Mouse (Mus musculus) cerebellum, adult 18-20 months (tissue): ENCODE measurements around the gene Utp11.

Source experiments
- DNase-seq, 2 experiments: peaks; one replicate each; pipeline ENCODE4 v3.0.0; 2021

Gene Utp11

GRCm38 (mm10) chr4:124670232-124670631 lies 23.2 kb downstream of the Utp11 start:
- no peak for DNase-seq

DNA sequence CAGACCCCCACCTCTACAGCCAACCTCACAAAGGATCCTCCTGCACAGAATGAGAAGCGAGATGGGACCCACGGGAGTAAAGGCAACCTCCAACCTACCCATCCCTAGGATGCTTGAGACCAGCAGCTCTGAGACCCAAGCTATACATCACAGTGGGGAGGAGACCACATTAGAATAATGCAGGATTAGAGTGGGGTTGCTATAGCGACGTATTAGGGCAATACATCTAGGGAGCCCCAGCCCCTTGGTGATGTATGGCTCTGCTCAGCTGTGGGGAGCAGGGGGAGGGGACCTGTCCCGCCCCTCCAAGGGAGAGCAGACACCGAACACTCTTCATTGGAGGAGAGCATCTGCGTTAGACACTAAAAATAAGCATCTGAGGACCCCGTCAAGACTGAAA lies 25.3 kb downstream of the Utp11 start:
- no peak for DNase-seq

DNA sequence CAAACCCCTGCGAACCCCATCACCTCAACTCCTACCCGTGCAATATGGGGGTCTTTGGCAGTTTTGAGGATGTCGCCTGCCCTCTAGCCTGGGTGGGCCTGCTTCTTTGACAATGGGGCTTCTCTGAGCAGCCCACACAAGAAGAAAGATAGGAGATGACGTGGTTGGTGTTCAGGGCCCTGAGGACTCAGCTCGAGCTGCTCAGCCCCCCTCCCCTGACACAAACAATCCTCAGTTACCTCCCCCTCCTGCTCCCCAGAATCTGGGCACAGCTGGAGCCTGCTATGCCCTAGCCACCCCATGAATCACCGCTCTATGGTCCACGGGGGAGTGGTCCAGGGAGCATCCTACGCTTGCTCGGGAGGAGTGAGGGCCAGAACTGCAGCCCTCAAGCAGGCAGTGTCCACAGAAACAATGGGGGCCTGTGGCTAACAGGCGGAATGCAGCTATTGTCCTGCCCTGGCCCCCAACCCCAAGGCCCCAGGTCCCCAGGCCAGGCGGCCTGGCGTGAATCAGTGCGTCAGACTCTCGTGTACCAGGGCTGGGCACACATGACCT lies 25.8 kb downstream of the Utp11 start:
- DNase-seq, result no peak

GRCm38 (mm10) chr4:124664604-124665003 lies 28.8 kb downstream of the Utp11 start:
- DNase-seq, result no peak

- DNase-seq, result no peak
Measured at GRCm38 (mm10) chr4:124664185-124664584, 29.2 kb downstream of the Utp11 start.

- DNase-seq, result no peak
Measured at GRCm38 (mm10) chr4:124663034-124663433, 30.4 kb downstream of the Utp11 start.

- DNase-seq, result no peak
Measured at GRCm38 (mm10) chr4:124660603-124661002, 32.8 kb downstream of the Utp11 start.

GRCm38 (mm10) chr4:124659251-124660217 lies 33.9 kb downstream of the Utp11 start:
- DNase-seq, result peak in 1 of 2 experiments; percentile 22

DNA sequence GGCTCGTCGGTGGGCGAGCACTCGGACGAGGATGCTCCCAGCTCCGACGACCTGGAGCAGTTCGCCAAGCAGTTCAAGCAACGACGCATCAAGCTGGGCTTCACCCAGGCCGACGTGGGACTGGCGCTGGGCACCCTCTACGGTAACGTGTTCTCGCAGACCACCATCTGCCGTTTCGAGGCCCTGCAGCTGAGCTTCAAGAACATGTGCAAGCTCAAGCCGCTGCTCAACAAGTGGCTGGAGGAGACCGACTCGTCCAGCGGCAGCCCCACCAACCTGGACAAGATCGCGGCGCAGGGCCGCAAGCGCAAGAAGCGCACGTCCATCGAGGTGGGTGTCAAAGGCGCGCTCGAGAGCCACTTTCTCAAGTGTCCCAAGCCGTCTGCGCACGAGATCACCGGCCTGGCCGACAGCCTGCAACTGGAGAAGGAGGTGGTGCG lies 35.0 kb downstream of the Utp11 start:
- DNase-seq, result peak in 1 of 2 experiments; percentile 14

DNA sequence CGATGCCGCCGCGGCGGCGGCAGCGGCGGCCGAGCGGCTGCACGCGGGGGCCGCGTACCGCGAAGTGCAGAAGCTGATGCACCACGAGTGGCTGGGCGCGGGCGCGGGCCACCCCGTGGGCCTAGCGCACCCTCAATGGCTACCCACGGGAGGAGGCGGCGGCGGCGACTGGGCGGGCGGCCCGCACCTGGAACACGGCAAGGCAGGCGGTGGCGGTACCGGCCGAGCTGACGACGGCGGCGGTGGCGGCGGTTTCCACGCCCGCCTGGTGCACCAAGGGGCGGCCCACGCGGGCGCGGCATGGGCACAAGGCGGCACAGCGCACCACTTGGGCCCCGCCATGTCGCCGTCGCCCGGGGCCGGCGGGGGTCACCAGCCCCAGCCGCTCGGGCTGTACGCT lies 35.6 kb downstream of the Utp11 start:
- peak in 1 of 2 experiments; percentile 28 for DNase-seq

DNA sequence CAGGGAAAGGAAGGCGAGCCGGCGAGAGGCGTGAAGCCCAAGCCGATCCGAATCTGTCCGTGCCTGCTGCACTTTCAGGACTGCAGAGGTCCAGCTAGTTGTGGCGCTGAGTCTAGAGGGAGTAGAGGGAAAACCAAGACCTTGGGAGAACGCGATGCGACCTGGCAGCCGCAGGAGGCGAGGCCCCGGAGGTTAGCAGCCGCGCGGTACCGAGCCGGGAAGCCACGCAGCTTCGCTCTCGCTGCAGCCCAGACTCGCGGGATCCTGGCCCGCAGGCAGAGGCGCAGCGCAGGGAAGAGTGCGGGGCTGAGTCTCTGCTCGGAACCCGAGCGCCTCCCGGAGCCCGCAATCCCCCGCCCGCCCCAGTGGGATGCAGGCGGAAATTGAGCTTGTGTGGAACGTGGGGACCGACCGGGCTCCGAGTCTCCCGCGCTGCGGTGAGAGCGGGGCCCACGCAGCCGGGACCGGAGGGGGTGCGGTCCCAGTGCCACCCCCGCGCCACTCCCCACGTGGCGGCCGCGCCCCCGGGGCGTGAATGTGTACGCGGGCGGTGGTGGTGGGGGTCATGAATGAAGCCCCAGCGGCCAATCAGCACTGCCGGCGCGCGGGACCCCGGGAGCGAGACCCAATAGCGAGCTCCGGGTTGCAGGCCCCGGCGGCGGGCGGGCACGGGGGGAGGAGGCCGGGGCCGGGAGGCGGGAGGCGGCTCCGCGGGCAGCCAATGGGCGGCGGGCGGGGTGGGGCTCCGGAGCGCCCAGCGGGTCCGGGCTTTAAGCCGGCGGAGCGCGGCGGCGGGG lies 36.3 kb downstream of the Utp11 start:
- peak; percentile 55 to 70 for DNase-seq

DNA sequence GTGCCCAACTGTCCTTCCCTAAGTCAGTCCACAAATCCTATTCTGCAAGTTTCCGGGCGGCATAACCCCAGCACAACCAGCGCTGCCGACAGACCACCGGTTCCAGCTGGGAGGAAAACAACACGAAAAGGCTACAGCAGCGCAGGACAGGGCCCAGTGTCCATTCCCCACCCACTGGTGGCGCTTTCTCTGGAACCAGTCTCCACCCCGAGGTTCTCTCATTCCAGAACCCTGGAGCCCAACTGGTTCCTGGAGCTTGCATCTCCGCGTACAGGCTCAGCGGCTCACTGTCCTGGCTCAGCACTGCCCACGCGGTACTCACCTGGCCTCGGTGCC lies 36.9 kb downstream of the Utp11 start, which contains the start of gene Pou3f1:
TSS of gene Pou3f1 (plus strand) at position 290 of the 336 bp plus-strand sequence.
- peak in 1 of 2 experiments; percentile 31 for DNase-seq

- no peak for DNase-seq
Measured at GRCm38 (mm10) chr4:124652886-124653285, 40.5 kb downstream of the Utp11 start.

- no peak for DNase-seq
Measured at GRCm38 (mm10) chr4:124647909-124648308, 45.5 kb downstream of the Utp11 start.

GRCm38 (mm10) chr4:124646591-124646990 lies 46.8 kb downstream of the Utp11 start:
- no peak for DNase-seq

- DNase-seq, result no peak
Measured at GRCm38 (mm10) chr4:124644974-124645433, 48.4 kb downstream of the Utp11 start.

DNA sequence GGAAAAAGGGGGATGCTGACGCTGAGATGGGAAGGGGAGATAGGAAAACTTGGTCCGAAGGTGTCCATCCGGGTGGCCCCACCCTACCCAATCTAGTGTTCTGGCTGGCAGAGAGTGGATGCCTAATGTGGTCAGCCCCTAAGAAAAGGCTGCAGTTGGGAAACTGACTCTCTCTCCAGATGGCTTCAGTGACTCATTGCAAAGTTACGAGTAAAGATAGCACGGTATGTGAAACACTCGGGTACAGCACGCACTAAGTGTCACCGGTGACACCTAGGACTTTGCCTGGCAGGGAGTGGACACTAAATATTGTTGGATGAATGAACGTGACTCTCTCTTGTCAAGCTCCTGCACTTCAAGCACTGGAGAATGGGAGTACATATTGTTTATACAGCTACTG lies 49.5 kb downstream of the Utp11 start:
- no peak for DNase-seq

DNA sequence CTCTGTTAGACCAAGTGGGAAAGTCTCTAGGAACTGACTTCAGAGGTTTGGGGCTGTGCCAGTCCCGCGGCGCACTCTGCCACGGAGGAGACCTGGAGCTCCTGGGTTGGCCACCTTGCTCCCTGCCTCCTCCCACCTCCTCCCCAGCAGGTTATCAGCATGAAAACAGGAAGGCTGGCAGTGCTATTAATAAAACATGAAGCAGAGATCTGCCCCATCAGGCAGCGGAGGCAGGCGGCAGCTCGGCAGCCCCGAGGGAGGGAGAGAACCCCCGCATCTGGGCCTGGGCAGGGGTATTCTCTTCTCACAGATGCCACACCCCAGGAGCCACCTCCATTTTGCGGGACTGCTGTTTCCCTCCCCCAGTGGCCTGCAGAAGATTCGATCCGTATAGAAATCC lies 53.7 kb downstream of the Utp11 start:
- DNase-seq, result no peak

DNA sequence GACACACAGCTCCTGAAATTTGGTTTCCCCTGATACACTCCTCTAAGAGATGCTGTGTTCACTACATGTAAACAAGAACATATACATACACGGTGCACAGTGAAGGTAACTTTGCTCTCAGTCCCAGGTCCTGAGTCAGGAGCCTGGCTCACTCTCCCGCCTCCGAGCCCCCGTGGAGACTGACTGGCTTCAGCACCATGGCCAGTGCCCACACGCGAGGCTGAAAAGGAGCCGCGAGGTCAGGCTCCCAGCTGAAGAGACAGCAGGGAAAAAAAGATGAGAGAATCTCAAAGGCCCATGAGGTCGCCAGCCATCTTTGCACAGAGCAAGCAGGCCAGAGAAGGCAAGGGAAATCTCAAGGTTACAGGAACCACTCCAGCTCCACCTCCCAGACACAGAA lies 60.1 kb downstream of the Utp11 start:
- DNase-seq, result no peak

GRCm38 (mm10) chr4:124632856-124633255 lies 60.5 kb downstream of the Utp11 start:
- no peak for DNase-seq

DNA sequence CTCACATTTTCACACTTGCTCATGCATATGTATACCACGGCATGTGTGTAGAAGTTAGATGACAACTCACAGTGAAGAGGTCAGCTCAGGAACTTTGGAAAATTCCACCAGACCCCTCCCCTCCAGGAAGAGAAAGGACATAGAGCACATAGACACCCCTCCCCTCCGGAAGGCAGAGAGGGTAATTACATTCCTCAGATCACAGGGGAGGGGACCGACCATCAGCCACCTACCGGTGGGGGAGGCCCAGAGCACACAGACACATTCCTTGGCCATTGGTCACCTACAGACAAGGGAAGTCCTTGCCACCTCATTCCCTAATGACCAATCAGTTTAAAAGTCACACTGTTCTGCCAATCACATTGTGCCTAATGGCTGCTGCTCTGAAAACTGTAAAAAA lies 61.9 kb downstream of the Utp11 start:
- no peak for DNase-seq
